Mouse (Mus musculus) liver, embryonic 14.5 days (tissue): ENCODE results near the gene Fam234b.
A peak's percentile ranks its signal among the peaks of the same experiment; 100 is the strongest.

Experiments
- CTCF ChIP-seq: IDR thresholded peaks from 2 replicates; pipeline ENCODE4 v1.5.1; 2016; ENCODE audit warnings: antibody characterized with exemption, low read depth, control low read depth
- EP300 ChIP-seq: IDR thresholded peaks from 2 replicates; pipeline ENCODE4 v1.6.1; 2016; ENCODE audit warnings: antibody characterized with exemption, low read depth

DNA sequence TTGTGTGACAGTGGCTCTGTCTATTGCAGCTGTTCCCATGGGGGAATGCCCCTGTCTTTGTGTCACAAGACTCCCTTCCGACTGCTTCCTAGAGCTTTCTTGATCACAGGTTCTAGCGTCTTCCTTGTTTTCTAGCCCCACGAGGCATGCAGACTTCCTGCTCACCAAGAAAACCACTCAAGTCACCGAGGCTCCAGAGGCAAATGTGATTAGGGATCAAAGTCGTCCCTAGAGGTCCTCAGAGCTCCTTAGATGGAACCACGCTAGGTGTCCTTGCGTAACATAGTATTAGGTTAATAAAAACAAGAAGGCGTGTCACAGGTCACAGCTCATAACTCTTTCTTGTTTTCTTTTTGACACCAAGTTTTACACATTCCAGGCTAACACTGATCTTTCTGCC lies 13.8 kb upstream of the Fam234b start:
- TF ChIP-seq CTCF (peak; percentile 57), EP300 (no peak)
